Mouse (Mus musculus) olfactory bulb, adult 2 months (tissue): ENCODE measurements at regions not wholly inside any gene's neighbourhood (a gene's known extent, or its start where the extent isn't known, plus 50 kb on each side); places are given as distances from the start of the nearest gene placed in this dataset.

Experiments used
- CTCF ChIP-seq: fragments of 200-500 bp; IDR thresholded peaks from 2 replicates; pipeline ENCODE4 v1.5.1; 2012; ENCODE audit warnings: low read depth, mild to moderate bottlenecking, low read length, moderate library complexity; ENCODE audit not compliant: insufficient read depth
- POLR2A ChIP-seq: fragments of 200-500 bp; IDR thresholded peaks from 2 replicates; pipeline ENCODE4 v1.6.1; 2012; ENCODE audit warnings: mild to moderate bottlenecking, low read depth, low read length, moderate library complexity; ENCODE audit not compliant: insufficient read depth

GRCm38 (mm10) chr13:100988671-100989531 is 155.7 kb upstream of the Slc30a5 start:
- TF ChIP-seq CTCF (no peak), POLR2A (no peak)
